Mouse (Mus musculus) small intestine, adult 2 months (tissue): ENCODE measurements around the gene Rpl7l1.

Experiments used
- CTCF ChIP-seq: fragments of 200-500 bp; IDR thresholded peaks from 2 replicates; pipeline ENCODE4 v1.5.1; 2012; ENCODE audit warnings: low read depth, mild to moderate bottlenecking, control low read depth, inconsistent platforms, low read length, moderate library complexity, mixed read lengths; ENCODE audit not compliant: insufficient replicate concordance, insufficient read length; ENCODE audit errors: extremely low read depth
- POLR2A ChIP-seq: fragments of 200-500 bp; IDR thresholded peaks from 2 replicates; pipeline ENCODE4 v1.6.1; 2012; ENCODE audit warnings: low read depth, mild to moderate bottlenecking, control low read depth, inconsistent platforms, low read length, moderate library complexity

- TF ChIP-seq CTCF (no peak), POLR2A (no peak)
Observed at GRCm38 (mm10) chr17:46750580-46750979, 31.9 kb downstream of the Rpl7l1 start.
